Mouse (Mus musculus) G1E (cell line): ENCODE measurements around the gene Dchs1.

Experiments used
- CTCF ChIP-seq: IDR thresholded peaks from 2 replicates; pipeline ENCODE4 v1.5.1; 2012; ENCODE audit warnings: low read depth, low read length, inconsistent platforms, mixed read lengths
- GATA1 ChIP-seq: IDR thresholded peaks from 2 replicates; pipeline ENCODE4 v1.6.1; 2012; ENCODE audit warnings: borderline replicate concordance, low read length, inconsistent platforms, mixed read lengths
- POLR2AphosphoS5 ChIP-seq: IDR thresholded peaks from 2 replicates; pipeline ENCODE4 v1.6.1; 2012; ENCODE audit warnings: low read depth, low read length, inconsistent platforms; ENCODE audit not compliant: insufficient replicate concordance
- TAL1 ChIP-seq: conservative IDR thresholded peaks from 2 replicates; pipeline ENCODE4 v1.6.1; 2012; ENCODE audit warnings: low read depth, low read length, inconsistent platforms, mixed read lengths

- no peak for TF ChIP-seq CTCF
- TF ChIP-seq POLR2AphosphoS5 = no peak
- TF ChIP-seq GATA1 = no peak
- TF ChIP-seq TAL1 = no peak
These were observed 14.4 kb downstream of the Dchs1 start for GRCm38 (mm10) chr7:105773041-105773440.
